Mouse (Mus musculus) hindbrain, embryonic 10.5 days (tissue): ENCODE results near the gene Rapgef5. TPM values are rescaled to one million over a fixed set of nuclear protein-coding genes. Genes with fewer than 3 reads are reported as not detected.
A peak's percentile ranks its signal among the peaks of the same experiment; 100 is the strongest.

Experiments
- DNase-seq: peaks from one replicate; pipeline ENCODE4 v3.0.0-alpha.2; 2017; ENCODE audit warnings: low spot score
- H3K27ac ChIP-seq: fragments of 300-500 bp; sonication (generic); 2 replicates; pipeline ENCODE4 v1.5.1; 2016; ENCODE audit warnings: mild to moderate bottlenecking, moderate library complexity
- H3K27me3 ChIP-seq: fragments of 300-500 bp; sonication (generic); 2 replicates; pipeline ENCODE4 v1.6.1; 2016; ENCODE audit warnings: mild to moderate bottlenecking; ENCODE audit not compliant: poor library complexity, insufficient read depth, severe bottlenecking
- H3K36me3 ChIP-seq: fragments of 300-500 bp; sonication (generic); 2 replicates; pipeline ENCODE4 v1.6.1; 2016; ENCODE audit warnings: mild to moderate bottlenecking, moderate library complexity
- H3K4me1 ChIP-seq: fragments of 300-500 bp; sonication (generic); replicated peaks from 2 replicates; pipeline ENCODE4 v1.6.1; 2016; ENCODE audit warnings: mild to moderate bottlenecking
- H3K4me3 ChIP-seq: fragments of 300-500 bp; sonication (generic); 2 replicates; pipeline ENCODE4 v1.5.1; 2016; ENCODE audit warnings: mild to moderate bottlenecking, moderate library complexity
- H3K9me3 ChIP-seq: fragments of 300-500 bp; sonication (generic); 2 replicates; pipeline ENCODE4 v1.6.1; 2016; ENCODE audit warnings: mild to moderate bottlenecking, moderate library complexity
- WGBS: fragments of 180-500 bp; shearing (Covaris S2); methylation state at CpG from one replicate; pipeline ENCODE4 v1.1.7; 2016; 5-methylcytosine and 5-hydroxymethylcytosine counted together
- polyA plus RNA-seq: library from polyadenylated mRNA; unstranded; fragments of >200 nt; fragmentation: Nextera tagmentation; extraction: Ambion mirVana; gene quantifications from 2 replicates; pipeline ENCODE4 v1.2.1, GENCODE M21; 2016

Rapgef5 gene
- polyA plus RNA-seq, 1 experiment from 2014 or later: 16.0 TPM

DNA sequence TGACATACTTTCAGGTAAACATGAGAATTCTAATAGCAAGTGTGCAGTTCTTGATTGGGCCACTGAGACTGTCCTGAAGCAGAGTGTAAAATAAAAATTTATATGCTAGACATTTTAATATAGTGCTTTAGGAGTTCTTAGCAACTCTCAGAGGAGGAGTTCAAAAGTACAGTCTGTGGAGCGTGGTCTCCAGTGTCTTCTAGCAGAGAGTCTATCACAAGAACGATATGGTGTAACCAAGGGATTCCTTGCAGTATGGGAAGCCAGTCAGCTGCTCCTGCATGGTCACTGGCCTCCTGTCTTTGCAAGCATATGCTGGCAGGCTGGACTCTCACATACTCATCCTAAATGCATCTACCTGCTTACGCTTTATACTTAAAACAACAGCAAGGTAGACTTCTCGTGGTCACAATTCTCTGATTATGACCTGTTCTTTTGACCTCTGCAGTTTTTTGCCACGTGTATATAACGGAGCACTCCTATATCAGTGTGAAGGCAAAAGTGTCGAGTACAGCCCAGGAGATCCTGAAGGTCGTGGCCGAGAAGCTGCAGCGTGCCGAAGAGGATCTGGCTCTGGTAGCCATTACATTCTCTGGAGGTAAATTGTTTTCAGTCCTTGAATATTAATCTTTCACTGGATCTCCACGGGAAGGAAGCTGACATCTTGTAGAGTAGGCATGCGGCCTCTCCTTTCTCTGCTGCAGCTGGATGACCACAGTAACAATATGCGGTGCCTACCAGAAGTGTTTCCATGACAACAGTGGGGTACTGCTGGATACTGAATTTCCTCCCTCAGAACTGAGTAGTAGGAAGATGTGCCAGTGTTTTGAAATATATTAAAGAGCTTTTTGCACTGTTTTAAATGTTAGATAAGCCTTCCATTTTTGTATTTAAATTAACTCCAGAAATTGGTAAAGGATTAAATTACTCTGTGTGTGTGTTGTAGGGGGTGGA is 204.8 kb downstream of the Rapgef5 start:
- Histone ChIP-seq H3K4me3 (no peak overlapping the region), H3K4me1 (peaks cover 22% of the 10 kb centered on the region), H3K36me3 (0 out of 2 replicates have a peak, but pooled peaks cover 3% of the 10 kb centered on the region), H3K27me3 (no peaks in the 10 kb centered on the region), H3K9me3 (no peaks in the 10 kb centered on the region), H3K27ac (peak overlapping the region; percentile 67)
- DNase-seq: peak; percentile 35
- 58% methylated on average over 14 of the region's 14 CpGs for whole genome bisulfite sequencing

DNA sequence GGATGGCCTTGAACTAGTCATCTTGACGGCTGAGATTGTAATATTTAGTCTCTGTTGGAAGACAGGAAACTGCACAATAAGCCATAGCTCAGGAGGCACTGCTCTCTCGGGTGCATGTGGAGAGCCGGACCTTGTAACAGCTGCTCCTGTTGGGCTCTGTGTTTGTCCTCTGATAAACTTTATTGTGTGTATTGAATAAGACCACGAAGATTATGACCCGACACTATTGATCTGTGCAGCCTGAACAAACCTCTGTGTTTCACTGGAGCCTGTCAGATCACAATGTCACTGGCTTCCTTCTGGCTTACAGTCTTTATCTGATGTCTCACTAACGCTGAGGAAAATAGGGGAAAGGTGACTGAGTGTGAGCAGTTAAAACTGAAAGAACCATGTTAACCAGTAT is 205.5 kb downstream of the Rapgef5 start:
- peak; percentile 15 for DNase-seq

DNA sequence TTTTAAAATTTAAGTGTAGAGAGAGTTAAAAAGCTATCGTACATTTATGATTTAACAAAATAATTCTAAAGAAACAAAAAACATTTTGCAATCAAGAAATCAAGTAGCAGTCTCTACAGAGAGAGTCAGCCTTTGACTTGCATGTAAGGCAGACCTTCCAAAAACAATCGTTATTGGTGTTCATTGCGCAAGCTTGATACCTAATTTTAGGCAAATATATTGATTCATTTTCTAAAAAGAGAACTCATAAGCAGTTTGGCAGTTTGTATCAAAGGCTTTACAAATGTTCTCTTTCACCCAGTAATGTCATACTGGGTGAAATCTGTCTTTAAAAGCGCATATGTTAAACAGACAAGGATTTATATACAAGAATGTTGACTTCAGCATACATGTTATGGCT is 208.7 kb downstream of the Rapgef5 start:
- H3K9me3 ChIP-seq: no peaks in the 10 kb centered on the region
- H3K4me3 ChIP-seq: no peak overlapping the region
- WGBS: 95% methylated on average over 4 of the region's 4 CpGs
- DNase-seq: no peak
- 0 out of 2 replicates have a peak, but pooled peaks cover 8% of the 10 kb centered on the region for H3K36me3 ChIP-seq
- H3K27ac ChIP-seq: no peak overlapping the region
- no peaks in the 10 kb centered on the region for H3K27me3 ChIP-seq
- H3K4me1 ChIP-seq: peaks cover 28% of the 10 kb centered on the region

More for the DNA sequence above, 205.5 kb downstream of the Rapgef5 start:
- Histone ChIP-seq H3K27ac (peak overlapping the region; percentile 46), H3K27me3 (no peaks in the 10 kb centered on the region), H3K4me1 (peaks cover 22% of the 10 kb centered on the region), H3K4me3 (no peak overlapping the region), H3K36me3 (0 out of 2 replicates have a peak, but pooled peaks cover 6% of the 10 kb centered on the region), H3K9me3 (no peaks in the 10 kb centered on the region)
- 44% methylated on average over 6 of the region's 6 CpGs for WGBS

DNA sequence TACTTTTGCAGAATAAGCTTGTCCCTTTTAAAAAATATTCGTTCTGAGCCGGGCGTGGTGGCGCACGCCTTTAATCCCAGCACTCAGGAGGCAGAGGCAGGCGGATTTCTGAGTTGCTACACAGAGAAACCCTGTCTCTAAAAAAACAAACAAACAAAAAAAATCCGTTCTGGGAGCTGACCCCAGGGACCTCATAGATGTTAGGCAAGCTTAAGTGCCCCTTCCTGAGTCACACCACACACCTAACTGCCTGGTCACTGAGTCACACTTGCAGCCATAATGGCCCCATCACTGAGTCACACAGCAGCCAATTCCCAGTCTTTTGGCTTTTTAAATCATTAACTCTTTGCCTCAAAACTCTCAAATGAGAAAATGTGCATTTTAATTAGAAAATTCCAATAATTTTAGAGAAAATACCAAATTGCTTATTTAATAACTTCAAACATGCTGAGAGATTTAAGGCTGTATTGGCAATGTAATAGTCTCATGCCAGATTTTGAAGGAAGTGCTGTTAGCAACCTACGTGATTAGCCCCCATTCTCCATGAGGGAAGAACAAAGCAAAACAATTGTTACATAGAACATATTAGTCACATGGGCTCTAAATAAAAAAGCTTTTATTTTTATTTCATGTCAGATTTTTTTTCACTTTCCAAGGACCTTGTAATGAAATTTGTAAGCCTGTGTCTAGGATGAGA is 211.3 kb downstream of the Rapgef5 start:
- Histone ChIP-seq H3K36me3 (0 out of 2 replicates have a peak, but pooled peaks cover 8% of the 10 kb centered on the region), H3K27ac (no peak overlapping the region), H3K4me1 (peaks cover 7% of the 10 kb centered on the region), H3K27me3 (no peaks in the 10 kb centered on the region), H3K4me3 (no peak overlapping the region), H3K9me3 (no peaks in the 10 kb centered on the region)
- no peak for DNase-seq
- WGBS: 84% methylated on average over 8 of the region's 8 CpGs

DNA sequence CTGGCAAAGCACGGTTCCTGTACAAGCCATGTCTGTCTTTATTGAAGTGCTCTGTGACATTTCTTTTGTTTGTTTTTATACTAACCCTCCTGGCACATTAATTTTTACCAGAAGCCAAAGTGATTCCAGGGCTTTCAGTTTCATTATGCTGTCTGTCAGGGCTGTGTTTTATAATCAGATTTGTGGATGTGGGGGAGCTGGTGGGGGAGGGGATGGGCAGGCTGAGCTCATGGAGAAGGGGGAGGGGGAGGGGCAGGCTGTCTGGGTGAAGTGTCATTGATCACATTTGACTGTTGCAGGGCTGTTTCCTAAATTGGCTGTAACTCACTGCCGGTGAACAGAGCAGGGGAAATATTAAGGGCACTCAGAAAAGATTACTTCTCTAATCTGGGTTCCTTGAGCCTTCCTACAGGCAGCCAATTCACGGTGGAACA is 211.9 kb downstream of the Rapgef5 start:
- H3K27ac ChIP-seq: no peak overlapping the region
- WGBS: 50% methylated on average over 3 of the region's 3 CpGs
- peak; percentile 28 for DNase-seq

DNA sequence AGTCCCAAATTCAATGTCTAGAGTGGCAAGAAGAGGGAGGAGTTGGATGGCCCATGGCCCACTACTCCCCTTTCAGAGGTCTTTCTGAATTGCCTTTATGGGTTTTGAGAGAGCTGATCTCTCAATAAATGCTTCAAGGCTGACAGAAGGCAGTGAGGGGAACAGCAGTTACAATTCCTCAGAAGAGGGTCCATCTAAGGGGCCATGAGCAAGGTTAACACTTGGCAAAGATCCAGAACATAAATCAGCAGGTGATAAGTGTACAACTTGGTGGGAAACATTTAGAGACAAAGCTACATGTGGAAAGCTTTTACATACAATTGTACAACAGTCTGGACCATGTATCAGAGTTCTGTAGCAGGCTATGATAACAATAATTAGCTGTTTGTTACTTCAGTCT is 217.3 kb downstream of the Rapgef5 start:
- Histone ChIP-seq H3K36me3 (no peaks in the 10 kb centered on the region), H3K27ac (no peak overlapping the region), H3K9me3 (no peaks in the 10 kb centered on the region), H3K4me1 (peaks cover 18% of the 10 kb centered on the region), H3K4me3 (no peak overlapping the region), H3K27me3 (no peaks in the 10 kb centered on the region)
- DNase-seq: no peak

More for the DNA sequence above, 211.9 kb downstream of the Rapgef5 start:
- Histone ChIP-seq H3K9me3 (no peaks in the 10 kb centered on the region), H3K36me3 (0 out of 2 replicates have a peak, but pooled peaks cover 8% of the 10 kb centered on the region), H3K4me3 (no peak overlapping the region), H3K4me1 (peaks cover 7% of the 10 kb centered on the region), H3K27me3 (no peaks in the 10 kb centered on the region)

DNA sequence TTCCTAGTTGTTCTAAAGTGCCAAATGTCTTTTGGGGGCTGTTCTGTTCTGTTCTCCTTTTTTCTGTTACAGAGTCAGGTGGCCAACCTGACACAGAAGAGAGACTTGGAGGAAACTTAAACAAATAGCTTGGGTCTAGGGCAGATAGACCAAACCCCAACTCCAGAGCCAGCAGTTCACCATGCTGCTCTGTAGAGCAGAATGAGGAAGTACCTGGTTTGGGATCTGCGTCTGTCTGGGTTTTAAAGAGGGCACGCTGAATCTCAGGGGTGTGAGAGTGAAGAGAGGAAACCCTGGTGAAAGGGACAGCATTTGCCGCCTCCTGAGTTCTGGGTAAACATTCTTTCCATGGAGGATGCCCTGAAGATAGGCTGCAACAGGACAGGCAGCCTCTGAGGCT is 219.9 kb downstream of the Rapgef5 start:
- Histone ChIP-seq H3K27ac (peak overlapping the region; percentile 9; the same call in 1 of the 2 replicates), H3K27me3 (no peaks in the 10 kb centered on the region), H3K4me3 (no peak overlapping the region), H3K4me1 (peaks cover 18% of the 10 kb centered on the region), H3K9me3 (no peaks in the 10 kb centered on the region), H3K36me3 (0 out of 2 replicates have a peak, but pooled peaks cover 3% of the 10 kb centered on the region)
- WGBS: 85% methylated on average over 3 of the region's 3 CpGs
- no peak for DNase-seq

DNA sequence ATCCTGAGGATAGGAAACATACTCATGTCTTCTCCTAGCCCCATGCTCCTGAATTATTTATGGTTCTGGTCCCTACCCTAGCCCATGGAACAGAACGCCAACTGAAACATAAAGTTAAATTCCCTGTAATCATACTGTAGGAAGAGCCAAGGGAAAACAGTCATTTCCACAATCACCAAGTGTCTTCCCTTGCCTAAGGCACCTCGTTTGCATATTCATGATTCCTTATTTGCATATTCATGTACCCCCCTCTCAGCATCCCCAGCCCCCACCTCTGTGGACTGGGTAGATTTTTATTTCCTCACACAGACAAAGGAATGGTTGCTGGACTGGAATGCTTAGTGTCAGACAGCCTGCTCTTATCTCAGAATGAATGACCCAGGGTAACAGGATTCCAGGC is 220.6 kb downstream of the Rapgef5 start:
- Histone ChIP-seq H3K4me3 (no peak overlapping the region), H3K9me3 (no peaks in the 10 kb centered on the region), H3K27ac (no peak overlapping the region), H3K27me3 (no peaks in the 10 kb centered on the region), H3K36me3 (0 out of 2 replicates have a peak, but pooled peaks cover 3% of the 10 kb centered on the region), H3K4me1 (peaks cover 19% of the 10 kb centered on the region)
- 66% methylated on average over 2 of the region's 2 CpGs for WGBS
- DNase-seq: no peak

DNA sequence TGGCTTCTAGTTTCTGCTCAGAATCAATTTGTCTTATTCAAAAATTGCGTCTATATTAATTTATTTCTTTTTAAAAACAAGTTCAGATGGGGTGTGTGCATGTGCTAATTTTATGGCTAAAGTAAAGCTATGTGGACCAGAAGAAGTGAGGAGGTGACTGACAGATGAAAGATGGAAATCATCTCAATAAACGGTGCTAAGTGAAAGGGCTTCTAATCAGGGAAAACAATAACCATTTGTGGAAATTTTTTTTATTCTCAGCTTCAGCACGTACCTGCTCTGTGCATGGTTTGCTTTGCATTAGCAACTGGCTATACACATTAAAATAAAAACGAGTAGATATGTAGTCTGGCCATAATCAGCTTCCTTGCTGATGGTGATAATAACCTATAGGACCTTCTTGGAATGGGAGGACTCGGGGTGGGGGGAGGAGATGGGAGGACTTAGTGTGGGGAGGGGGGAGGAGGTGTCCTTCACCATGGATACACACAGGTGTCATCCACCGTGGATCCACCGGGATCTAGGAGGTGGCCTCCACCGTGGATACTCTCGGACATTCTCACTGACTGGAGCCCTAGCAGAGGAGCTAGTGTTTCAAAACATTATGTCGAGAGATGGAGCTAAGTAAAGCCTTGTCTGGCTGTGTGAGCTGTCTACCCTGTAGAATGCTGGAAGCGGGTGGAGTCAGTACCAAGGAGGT is 221.2 kb downstream of the Rapgef5 start:
- Histone ChIP-seq H3K36me3 (0 out of 2 replicates have a peak, but pooled peaks cover 3% of the 10 kb centered on the region), H3K4me1 (peaks cover 20% of the 10 kb centered on the region), H3K9me3 (no peaks in the 10 kb centered on the region), H3K4me3 (no peak overlapping the region), H3K27ac (peak overlapping the region; percentile 35; the same call in 1 of the 2 replicates), H3K27me3 (no peaks in the 10 kb centered on the region)
- no peak for DNase-seq
- WGBS: 84% methylated on average over 11 of the region's 11 CpGs

DNA sequence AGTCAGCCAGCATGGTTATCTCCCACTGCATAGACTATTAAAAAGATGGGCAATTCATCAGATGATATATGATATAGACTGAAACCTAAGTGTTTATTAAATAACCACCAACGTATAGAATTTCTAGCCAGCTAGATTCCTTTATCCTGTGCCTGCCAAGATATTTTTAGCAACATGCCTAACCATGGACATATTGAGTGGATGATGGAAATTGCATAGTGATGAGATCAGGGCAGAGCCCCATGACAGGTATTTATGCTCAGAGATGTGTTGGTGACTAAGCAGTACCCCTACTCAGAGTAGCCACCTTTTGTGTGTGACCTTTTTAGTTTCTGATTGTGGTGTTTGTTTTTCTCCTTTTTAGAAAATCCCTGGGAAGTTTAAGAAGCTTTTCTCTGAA is 226.2 kb downstream of the Rapgef5 start:
- Histone ChIP-seq H3K9me3 (no peaks in the 10 kb centered on the region), H3K27me3 (no peaks in the 10 kb centered on the region), H3K27ac (no peak overlapping the region), H3K4me3 (no peak overlapping the region), H3K4me1 (peaks cover 24% of the 10 kb centered on the region), H3K36me3 (0 out of 2 replicates have a peak, but pooled peaks cover 3% of the 10 kb centered on the region)
- WGBS: 86% methylated on average over 1 of the region's 1 CpGs
- no peak for DNase-seq

DNA sequence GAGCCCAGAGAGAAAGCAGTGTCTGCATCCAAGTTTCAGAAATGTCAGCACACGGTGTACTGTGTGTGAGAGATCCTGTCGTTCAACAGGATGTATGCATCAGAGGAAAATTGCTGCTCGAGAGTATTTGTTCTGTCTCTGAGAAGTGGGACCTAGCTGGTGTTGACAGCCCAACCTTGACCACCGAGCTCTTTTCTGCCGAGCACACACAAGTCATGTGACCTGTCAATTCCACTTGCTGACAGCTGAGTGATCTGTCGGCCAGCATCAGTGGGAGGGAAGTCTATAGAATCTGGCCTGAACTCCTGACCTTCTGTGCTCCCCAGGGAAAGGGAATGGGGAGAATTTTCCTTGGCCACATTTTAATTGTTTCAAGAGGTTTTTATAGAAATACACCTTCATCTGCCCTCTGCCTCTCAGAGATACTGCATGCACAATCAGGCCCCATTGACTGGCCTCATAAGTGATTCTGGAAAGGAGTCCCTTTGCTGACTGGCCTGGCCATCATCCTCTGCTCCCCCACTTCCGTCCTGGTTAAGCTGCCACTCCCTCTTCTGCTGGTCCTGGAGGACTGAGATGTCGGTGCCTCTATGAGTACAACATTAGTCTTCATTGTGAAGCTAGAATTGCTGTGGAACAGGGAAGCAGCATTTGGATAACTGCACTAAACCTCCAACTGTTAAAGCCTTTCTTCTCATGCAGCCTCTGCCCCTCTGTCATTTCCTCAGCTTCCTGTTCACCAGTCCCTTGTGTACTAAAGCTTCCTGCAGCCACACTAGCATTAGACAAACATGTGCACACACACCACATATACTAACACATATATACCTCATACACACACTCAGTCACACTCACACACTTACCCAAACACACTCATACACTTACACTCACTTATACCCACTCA is 228.6 kb downstream of the Rapgef5 start:
- 21% methylated on average over 8 of the region's 8 CpGs for WGBS
- Histone ChIP-seq H3K9me3 (no peaks in the 10 kb centered on the region), H3K27ac (peak overlapping the region; percentile 50; the same call in 1 of the 2 replicates), H3K4me1 (peaks cover 24% of the 10 kb centered on the region), H3K4me3 (no peak overlapping the region), H3K36me3 (peaks cover 9% of the 10 kb centered on the region; the same call in 1 of the 2 replicates), H3K27me3 (no peaks in the 10 kb centered on the region; the same call in 1 of the 2 replicates)
- DNase-seq: peak; percentile 64
